Mouse (Mus musculus) spleen, adult 2 months (tissue): ENCODE data around the gene Armc10.

Experiments used
- CTCF ChIP-seq: fragments of 200-500 bp; IDR thresholded peaks from 2 replicates; pipeline ENCODE4 v1.5.1; 2011; ENCODE audit warnings: mild to moderate bottlenecking, inconsistent platforms; ENCODE audit not compliant: insufficient read depth, insufficient read length, insufficient replicate concordance; ENCODE audit errors: extremely low read depth
- POLR2A ChIP-seq: fragments of 200-500 bp; IDR thresholded peaks from 2 replicates; pipeline ENCODE4 v1.6.1; 2011; ENCODE audit warnings: low read depth, low read length, inconsistent platforms

DNA sequence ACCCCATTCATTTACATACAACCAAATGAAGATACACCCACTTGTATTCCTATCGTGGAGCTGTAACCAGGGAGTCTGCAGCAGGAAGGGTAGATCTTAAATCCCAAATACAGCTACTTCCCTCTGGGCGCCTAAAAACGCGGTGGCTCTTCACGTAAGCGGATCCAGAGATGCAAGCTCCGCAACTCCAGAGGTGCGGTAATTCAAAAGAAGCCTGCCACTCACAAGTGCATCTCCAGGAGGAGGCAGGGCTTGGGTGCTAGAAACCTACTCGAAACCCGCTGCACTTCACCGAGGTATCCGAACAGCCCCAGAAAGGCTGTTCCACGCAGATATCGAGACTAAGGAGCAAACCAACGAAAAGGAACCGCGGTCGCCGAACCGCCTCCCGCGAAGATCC, 55.3 kb downstream of the Armc10 start:
- TF ChIP-seq POLR2A: no peak
- TF ChIP-seq CTCF: no peak
